ENCODE assay signal across 10 mouse cellular contexts in the genomic region with DNA sequence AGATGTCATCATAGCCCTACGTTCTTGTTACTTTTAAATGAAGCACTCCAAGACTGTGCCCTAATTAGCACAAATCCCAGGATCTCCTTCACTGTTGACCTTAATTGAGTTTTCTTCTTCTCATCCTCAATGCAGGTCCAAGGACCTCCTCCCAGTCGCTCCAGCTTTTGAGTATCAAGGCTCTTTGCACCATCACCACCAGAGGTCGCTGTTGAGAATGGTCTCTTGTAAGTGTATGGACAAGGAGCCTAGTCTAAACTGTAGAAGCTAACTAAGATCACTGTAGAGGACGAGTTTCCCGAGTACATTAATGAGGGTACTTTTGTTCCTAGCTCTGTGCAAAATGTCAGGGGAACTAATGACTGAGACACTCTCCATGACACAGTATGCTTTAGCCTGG. TPM values are rescaled to one million over a fixed set of nuclear protein-coding genes. Genes with fewer than 3 reads are reported as not detected.
DNase-seq lines count a peak whose midpoint lies in the region; ATAC-seq and TF ChIP-seq lines count a peak whose summit lies in the region.
"Had no signal": no experiment of that assay in that cellular context is flagged by ENCODE, and none has a peak within 500 bp of the region (broad histone marks: within the 10 kb centered on the region; RNA-seq: fewer than 3 reads in every experiment).

No protein-coding gene starts in this region.

- H3K27ac ChIP-seq in midbrain, embryonic 14.5 days (replicated peaks; ENCODE audit: low read depth, low read length) = no peak overlapping the region
- no peak overlapping the region for H3K27ac ChIP-seq in midbrain, embryonic 13.5 days
- H3K27ac ChIP-seq in heart, postnatal 0 days (ENCODE audit: low read depth) = no peak overlapping the region
- H3K27ac ChIP-seq in limb, embryonic 10.5 days = peak overlapping the region; percentile 54; the same call in 1 of the 2 replicates
- H3K27ac ChIP-seq: midbrain, embryonic 12.5 days had no signal

- no peaks in the 10 kb centered on the region for H3K27me3 ChIP-seq in midbrain, embryonic 14.5 days (ENCODE audit: control insufficient read depth, insufficient read depth, low read length)
- no peaks in the 10 kb centered on the region; the same call in 1 of the 2 replicates for H3K27me3 ChIP-seq in midbrain, embryonic 13.5 days
- 0 out of 2 replicates have a peak, but pooled peaks cover 3% of the 10 kb centered on the region for H3K27me3 ChIP-seq in heart, postnatal 0 days (ENCODE audit: control insufficient read depth, insufficient read depth, low read length)
- no peaks in the 10 kb centered on the region for H3K27me3 ChIP-seq in limb, embryonic 10.5 days (ENCODE audit: low read depth, poor library complexity, severe bottlenecking)
- H3K27me3 ChIP-seq: midbrain, embryonic 12.5 days had no signal

- H3K9ac ChIP-seq in midbrain, embryonic 14.5 days (replicated peaks; ENCODE audit: low read length) = no peak overlapping the region
- no peak overlapping the region for H3K9ac ChIP-seq in midbrain, embryonic 13.5 days (replicated peaks)
- H3K9ac ChIP-seq in heart, postnatal 0 days (replicated peaks; ENCODE audit: low read depth, low read length) = no peak overlapping the region
- H3K9ac ChIP-seq: midbrain, embryonic 12.5 days had no signal

- H3K4me3 ChIP-seq in midbrain, embryonic 14.5 days (replicated peaks; ENCODE audit: low read depth, low read length) = no peak overlapping the region
- H3K4me3 ChIP-seq in midbrain, embryonic 13.5 days (replicated peaks) = no peak overlapping the region
- no peak overlapping the region for H3K4me3 ChIP-seq in heart, postnatal 0 days (ENCODE audit: low read depth, low read length)
- H3K4me3 ChIP-seq in limb, embryonic 10.5 days = no peak overlapping the region
- H3K4me3 ChIP-seq: midbrain, embryonic 12.5 days had no signal

- TF ChIP-seq CTCF in heart, postnatal 0 days (IDR thresholded peaks at IDR 0.05; ENCODE audit: low read depth) = peak; percentile 59

- H3K4me2 ChIP-seq in midbrain, embryonic 14.5 days (ENCODE audit: low read length) = no peak overlapping the region
- H3K4me2 ChIP-seq in midbrain, embryonic 13.5 days (replicated peaks) = no peak overlapping the region
- no peak overlapping the region for H3K4me2 ChIP-seq in heart, postnatal 0 days (ENCODE audit: low read depth, low read length)
- H3K4me2 ChIP-seq: midbrain, embryonic 12.5 days had no signal

- no peaks in the 10 kb centered on the region for H3K36me3 ChIP-seq in midbrain, embryonic 14.5 days (ENCODE audit: control insufficient read depth, insufficient read depth, low read length)
- H3K36me3 ChIP-seq in midbrain, embryonic 13.5 days = no peaks in the 10 kb centered on the region
- H3K36me3 ChIP-seq in heart, postnatal 0 days (replicated peaks; ENCODE audit: control insufficient read depth, insufficient read depth, low read length) = no peaks in the 10 kb centered on the region
- no peaks in the 10 kb centered on the region for H3K36me3 ChIP-seq in limb, embryonic 10.5 days
- H3K36me3 ChIP-seq: midbrain, embryonic 12.5 days had no signal

- DNase-seq in midbrain, embryonic 14.5 days = peak; percentile 82
- peak; percentile 65 for DNase-seq in adipocyte (ENCODE audit: low spot score)
- peak; percentile 19 for DNase-seq in cerebellum, adult 9-11 months
- DNase-seq in heart, postnatal 0 days (ENCODE audit: low spot score) = peak; percentile 54
- peak; percentile 70 for DNase-seq in limb, embryonic 10.5 days (ENCODE audit: low spot score)
- peak; percentile 63 for DNase-seq in right cerebral cortex, adult 18-20 months
- DNase-seq in yolk sac, embryonic 10.5 days (ENCODE audit: low spot score) = no peak

- TF ChIP-seq EP300 in heart, postnatal 0 days (IDR thresholded peaks at IDR 0.05; ENCODE audit: low read depth) = no peak

- no peaks in the 10 kb centered on the region for H3K9me3 ChIP-seq in midbrain, embryonic 14.5 days (ENCODE audit: control insufficient read depth, low read length)
- H3K9me3 ChIP-seq in midbrain, embryonic 13.5 days = no peaks in the 10 kb centered on the region
- H3K9me3 ChIP-seq in heart, postnatal 0 days (replicated peaks; ENCODE audit: control insufficient read depth, low read length) = no peaks in the 10 kb centered on the region
- no peaks in the 10 kb centered on the region for H3K9me3 ChIP-seq in limb, embryonic 10.5 days (replicated peaks)
- H3K9me3 ChIP-seq: midbrain, embryonic 12.5 days had no signal

- H3K4me1 ChIP-seq in midbrain, embryonic 14.5 days (ENCODE audit: control insufficient read depth, insufficient read depth, low read length) = 0 out of 2 replicates have a peak, but pooled peaks cover 6% of the 10 kb centered on the region
- H3K4me1 ChIP-seq in midbrain, embryonic 13.5 days (replicated peaks) = peaks cover 5% of the 10 kb centered on the region
- no peaks in the 10 kb centered on the region for H3K4me1 ChIP-seq in heart, postnatal 0 days (ENCODE audit: control insufficient read depth, insufficient read depth)
- peaks cover 52% of the 10 kb centered on the region for H3K4me1 ChIP-seq in limb, embryonic 10.5 days

- no peak for ATAC-seq in midbrain, embryonic 14.5 days (ENCODE audit: low FRiP score, low TSS enrichment)
- no peak for ATAC-seq in midbrain, embryonic 13.5 days
- ATAC-seq in heart, postnatal 0 days (ENCODE audit: insufficient read depth, low read depth) = no peak

- 39% methylated on average over 5 of the region's 5 CpGs for WGBS in midbrain, embryonic 14.5 days
- 40% methylated on average over 5 of the region's 5 CpGs for WGBS in midbrain, embryonic 13.5 days
- 34% methylated on average over 5 of the region's 5 CpGs for WGBS in heart, postnatal 0 days
- 37% methylated on average over 5 of the region's 5 CpGs for WGBS in limb, embryonic 10.5 days

RNA-seq across cellular contexts. Expression of a gene that starts 14.9 kb away (rescaled TPM):
- 8.7 and 11.4 TPM in 2 replicates for polyA plus RNA-seq in midbrain, embryonic 14.5 days (2014; fragmentation: Nextera tagmentation; extraction: Ambion mirVana)
- polyA plus RNA-seq in midbrain, embryonic 13.5 days (2015; fragmentation: Nextera tagmentation; extraction: Ambion mirVana) = 5.0 and 5.2 TPM in 2 replicates
- total RNA-seq in heart, postnatal 0 days (2014; rRNA removed; ENCODE audit: low replicate concordance) = not detected in 2 replicates
- polyA plus RNA-seq in heart, postnatal 0 days (2015; fragmentation: Nextera tagmentation; extraction: Ambion mirVana) = not detected in 2 replicates
- polyA plus RNA-seq in limb, embryonic 10.5 days (2016; fragmentation: Nextera tagmentation; extraction: Ambion mirVana) = 1.1 and 2.3 TPM in 2 replicates

RNA-seq across cellular contexts. Expression of a gene that starts 52.2 kb away (rescaled TPM):
- 3.6 TPM in 1 of 2 replicates, not detected in the other for polyA plus RNA-seq in midbrain, embryonic 14.5 days (2014; fragmentation: Nextera tagmentation; extraction: Ambion mirVana)
- 1.1 and 2.4 TPM in 2 replicates for polyA plus RNA-seq in midbrain, embryonic 13.5 days (2015; fragmentation: Nextera tagmentation; extraction: Ambion mirVana)
- 7.2 and 11.7 TPM in 2 replicates for total RNA-seq in heart, postnatal 0 days (2014; rRNA removed; ENCODE audit: low replicate concordance)
- polyA plus RNA-seq in heart, postnatal 0 days (2015; fragmentation: Nextera tagmentation; extraction: Ambion mirVana) = 8.0 and 11.5 TPM in 2 replicates
- 0.19 TPM in 1 of 2 replicates, not detected in the other for polyA plus RNA-seq in limb, embryonic 10.5 days (2016; fragmentation: Nextera tagmentation; extraction: Ambion mirVana)

RNA-seq across cellular contexts. Expression of a gene that starts 55.2 kb away (rescaled TPM):
- polyA plus RNA-seq in midbrain, embryonic 14.5 days (2014; fragmentation: Nextera tagmentation; extraction: Ambion mirVana) = not detected in 2 replicates
- not detected in 2 replicates for polyA plus RNA-seq in midbrain, embryonic 13.5 days (2015; fragmentation: Nextera tagmentation; extraction: Ambion mirVana)
- not detected in 2 replicates for total RNA-seq in heart, postnatal 0 days (2014; rRNA removed; ENCODE audit: low replicate concordance)
- polyA plus RNA-seq in heart, postnatal 0 days (2015; fragmentation: Nextera tagmentation; extraction: Ambion mirVana) = not detected in 2 replicates
- polyA plus RNA-seq in limb, embryonic 10.5 days (2016; fragmentation: Nextera tagmentation; extraction: Ambion mirVana) = not detected in 2 replicates
- total RNA-seq: gastrocnemius, adult 8-10 months had no signal
- polyA plus RNA-seq: midbrain, embryonic 12.5 days had no signal
